Mouse (Mus musculus) kidney, postnatal 0 days (tissue): Measurements from ENCODE around the gene Ubac2. TPM values are rescaled to one million over a fixed set of nuclear protein-coding genes. Genes with fewer than 3 reads are reported as not detected.
A peak's percentile ranks its signal among the peaks of the same experiment; 100 is the strongest.
"Not testable (repeated sequence)": the region's sequence is repeated elsewhere in the genome, so short reads cannot be mapped to it uniquely, and the experiment has no call there.

Experiments used
- ATAC-seq: fragments of 200-750 bp; cut with Nextera tagmentation; replicated peaks from 2 replicates; pipeline ENCODE4 v1.8.0; 2017; ENCODE audit warnings: low read depth, moderate number of reproducible peaks, moderate TSS enrichment, moderate library complexity; ENCODE audit not compliant: low FRiP score
- DNase-seq: peaks from one replicate; pipeline ENCODE4 v3.0.0-alpha.2; 2016; ENCODE audit warnings: low spot score
- H3K27ac ChIP-seq: fragments of 300-500 bp; sonication (generic); 2 replicates; pipeline ENCODE4 v1.5.1; 2014; ENCODE audit warnings: mild to moderate bottlenecking
- H3K27me3 ChIP-seq: fragments of 300-500 bp; sonication (generic); 2 replicates; pipeline ENCODE4 v1.6.1; 2014; ENCODE audit warnings: low read length, mixed read lengths; ENCODE audit not compliant: insufficient read depth
- H3K36me3 ChIP-seq: fragments of 300-500 bp; sonication (generic); 2 replicates; pipeline ENCODE4 v1.6.1; 2014; ENCODE audit warnings: low read length, mixed read lengths; ENCODE audit not compliant: insufficient read depth
- H3K4me1 ChIP-seq: fragments of 300-500 bp; sonication (generic); replicated peaks from 2 replicates; pipeline ENCODE4 v1.6.1; 2014; ENCODE audit warnings: antibody characterized with exemption, low read length, mixed read lengths; ENCODE audit not compliant: insufficient read depth
- H3K4me2 ChIP-seq: fragments of 300-500 bp; sonication (generic); 2 replicates; pipeline ENCODE4 v1.6.1; 2014; ENCODE audit warnings: mild to moderate bottlenecking, low read length, moderate library complexity, mixed read lengths
- H3K4me3 ChIP-seq: fragments of 300-500 bp; sonication (generic); replicated peaks from 2 replicates; pipeline ENCODE4 v1.5.1; 2014; ENCODE audit warnings: low read depth, low read length
- H3K9ac ChIP-seq: fragments of 300-500 bp; sonication (generic); 2 replicates; pipeline ENCODE4 v1.6.1; 2014; ENCODE audit warnings: low read depth, low read length
- H3K9me3 ChIP-seq: fragments of 300-500 bp; sonication (generic); replicated peaks from 2 replicates; pipeline ENCODE4 v1.6.1; 2016; ENCODE audit warnings: low read length, inconsistent platforms, mixed read lengths
- CTCF ChIP-seq: IDR thresholded peaks from 2 replicates; pipeline ENCODE4 v1.5.1; 2016; ENCODE audit warnings: antibody characterized with exemption, low read depth, mild to moderate bottlenecking, moderate library complexity
- WGBS: fragments of 180-500 bp; shearing (Covaris S2); extraction: QIAGEN DNeasy Blood & Tissue Kit; methylation state at CpG from one replicate; pipeline ENCODE4 v1.1.7; 2014; 5-methylcytosine and 5-hydroxymethylcytosine counted together
- polyA plus RNA-seq: library from polyadenylated mRNA; unstranded; fragments of >200 nt; fragmentation: Nextera tagmentation; extraction: Ambion mirVana; gene quantifications from 2 replicates; pipeline ENCODE4 v1.2.1, GENCODE M21; 2015

Gene Ubac2
- polyA plus RNA-seq, 1 experiment from 2014 or later: 70.2 TPM

GRCm38 (mm10) chr14:121873646-121874045 lies 4.8 kb upstream of the Ubac2 start:
- no peaks in the 10 kb centered on the region for H3K27me3 ChIP-seq
- H3K27ac ChIP-seq: no peak overlapping the region
- H3K4me2 ChIP-seq: no peak overlapping the region
- no peaks in the 10 kb centered on the region for H3K4me1 ChIP-seq
- no peaks in the 10 kb centered on the region for H3K9me3 ChIP-seq
- TF ChIP-seq CTCF: no peak
- H3K4me3 ChIP-seq: no peak overlapping the region
- DNase-seq (no peak), ATAC-seq (no peak)
- 86% methylated on average over 4 of the region's 4 CpGs for WGBS
- no peak overlapping the region for H3K9ac ChIP-seq
- no peaks in the 10 kb centered on the region for H3K36me3 ChIP-seq

GRCm38 (mm10) chr14:121876190-121876589 lies 2.2 kb upstream of the Ubac2 start:
- not testable (repeated sequence) for H3K9me3 ChIP-seq, H3K9ac ChIP-seq, H3K4me3 ChIP-seq, H3K36me3 ChIP-seq, ATAC-seq, H3K4me2 ChIP-seq, DNase-seq, H3K27me3 ChIP-seq, H3K4me1 ChIP-seq, H3K27ac ChIP-seq
- WGBS: 69% methylated on average over 2 of the region's 2 CpGs

- no peak for ATAC-seq
- Histone ChIP-seq H3K4me1 (peaks cover 4% of the 10 kb centered on the region; the same call in 1 of the 2 replicates), H3K4me2 (no peak overlapping the region), H3K9ac (no peak overlapping the region), H3K27ac (no peak overlapping the region), H3K9me3 (no peaks in the 10 kb centered on the region), H3K36me3 (no peaks in the 10 kb centered on the region), H3K27me3 (no peaks in the 10 kb centered on the region), H3K4me3 (no peak overlapping the region)
- WGBS: 81% methylated on average over 2 of the region's 2 CpGs
- no peak for TF ChIP-seq CTCF
- no peak for DNase-seq
Observed at GRCm38 (mm10) chr14:121876860-121877259, 1.6 kb upstream of the Ubac2 start.

GRCm38 (mm10) chr14:121877640-121878039 lies 780 bp upstream of the Ubac2 start:
- DNase-seq: no peak
- peak overlapping the region; percentile 95 for H3K27ac ChIP-seq
- 32% methylated on average over 8 of the region's 8 CpGs for WGBS
- peaks cover 4% of the 10 kb centered on the region; the same call in 1 of the 2 replicates for H3K4me1 ChIP-seq
- H3K4me3 ChIP-seq: peak overlapping the region; percentile 98
- H3K9ac ChIP-seq: peak overlapping the region; percentile 92; the same call in 1 of the 2 replicates
- no peaks in the 10 kb centered on the region for H3K9me3 ChIP-seq
- peak overlapping the region; percentile 98 for H3K4me2 ChIP-seq
- ATAC-seq: no peak
- H3K27me3 ChIP-seq: no peaks in the 10 kb centered on the region
- no peaks in the 10 kb centered on the region for H3K36me3 ChIP-seq
- TF ChIP-seq CTCF: no peak

GRCm38 (mm10) chr14:121878859-121879206 lies 413 bp downstream of the Ubac2 start:
- H3K4me1 ChIP-seq: peaks cover 7% of the 10 kb centered on the region; the same call in 1 of the 2 replicates
- peak overlapping the region; percentile 98 for H3K4me2 ChIP-seq
- H3K4me3 ChIP-seq: peak overlapping the region; percentile 98
- H3K27ac ChIP-seq: peak overlapping the region; percentile 79
- H3K9ac ChIP-seq: peak overlapping the region; percentile 92
- no peaks in the 10 kb centered on the region for H3K9me3 ChIP-seq
- 0% methylated on average over 27 of the region's 27 CpGs for WGBS
- DNase-seq: no peak
- no peak for TF ChIP-seq CTCF
- H3K27me3 ChIP-seq: no peaks in the 10 kb centered on the region
- ATAC-seq: peak; percentile 37
- no peaks in the 10 kb centered on the region for H3K36me3 ChIP-seq

GRCm38 (mm10) chr14:121879266-121879840 lies 933 bp downstream of the Ubac2 start:
- H3K4me1 ChIP-seq: peaks cover 7% of the 10 kb centered on the region; the same call in 1 of the 2 replicates
- H3K4me2 ChIP-seq: peak overlapping the region; percentile 98
- H3K9me3 ChIP-seq: no peaks in the 10 kb centered on the region
- H3K27me3 ChIP-seq: no peaks in the 10 kb centered on the region
- TF ChIP-seq CTCF: no peak
- H3K9ac ChIP-seq: peak overlapping the region; percentile 92
- no peak for DNase-seq
- H3K4me3 ChIP-seq: peak overlapping the region; percentile 98
- no peak for ATAC-seq
- WGBS: 10% methylated on average over 16 of the region's 16 CpGs
- H3K36me3 ChIP-seq: no peaks in the 10 kb centered on the region
- H3K27ac ChIP-seq: peak overlapping the region; percentile 79; the same call in 1 of the 2 replicates

- no peak overlapping the region for H3K4me2 ChIP-seq
- ATAC-seq (no peak), DNase-seq (no peak)
- H3K36me3 ChIP-seq: no peaks in the 10 kb centered on the region
- H3K9ac ChIP-seq: no peak overlapping the region
- no peak for TF ChIP-seq CTCF
- 88% methylated on average over 7 of the region's 7 CpGs for WGBS
- no peak overlapping the region for H3K27ac ChIP-seq
- H3K9me3 ChIP-seq: no peaks in the 10 kb centered on the region
- no peaks in the 10 kb centered on the region for H3K27me3 ChIP-seq
- no peak overlapping the region for H3K4me3 ChIP-seq
- H3K4me1 ChIP-seq: peaks cover 7% of the 10 kb centered on the region; the same call in 1 of the 2 replicates
Observed at GRCm38 (mm10) chr14:121881211-121881610, 2.8 kb downstream of the Ubac2 start.
